Mouse (Mus musculus): Measurements from ENCODE around the gene Olfr747. TPM values are rescaled to one million over a fixed set of nuclear protein-coding genes. Genes with fewer than 3 reads are reported as not detected.

The Olfr747 gene
- not detected for polyA plus RNA-seq (2017; shearing (Covaris generic))

DNA sequence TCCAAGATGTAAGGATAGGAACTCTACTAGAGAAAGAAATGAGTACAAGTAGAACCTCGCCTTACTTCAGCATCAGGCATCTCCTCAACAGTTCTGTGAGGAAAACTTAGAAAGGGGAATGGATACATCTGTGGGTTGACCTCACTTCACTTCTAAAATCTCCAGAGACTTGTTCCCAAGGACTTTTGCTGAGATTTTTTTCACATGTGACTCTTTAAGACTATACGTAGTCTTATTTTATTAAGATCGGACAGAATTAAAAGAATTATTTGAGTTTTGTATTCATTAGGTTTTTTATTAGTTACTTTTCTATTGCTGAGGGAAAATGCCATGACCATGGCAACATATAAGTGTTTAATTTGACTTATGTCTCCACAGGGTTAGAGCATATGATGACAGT is at the start of gene Olfr747:
Olfr747 (minus strand) TSS at position 101 of the 400 bp plus-strand sequence.

GRCm38 (mm10) chr14:50707073-50707472 is 14.1 kb upstream of the Olfr747 start, which contains the start of gene Olfr748:
TSS of gene Olfr748 (plus strand) at chr14:50707373.

DNA sequence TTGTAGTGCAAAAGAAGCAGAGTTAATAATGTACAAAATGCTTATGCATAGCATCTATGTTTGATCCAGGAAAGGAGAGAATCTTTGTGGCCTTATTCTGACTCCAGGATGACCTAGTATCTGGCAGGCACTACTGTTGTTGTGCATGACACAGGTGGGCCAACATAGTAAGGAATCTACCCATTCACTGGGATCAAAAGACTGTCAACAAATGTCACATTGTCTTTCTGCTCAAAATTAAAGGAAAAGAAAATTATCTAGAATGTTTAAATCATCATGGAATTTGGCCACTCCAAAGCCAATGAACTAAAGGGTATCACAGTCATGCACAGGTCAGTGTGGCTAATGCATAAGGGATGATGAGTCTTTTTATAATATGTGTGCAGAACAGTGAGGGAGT is 46.2 kb downstream of the Olfr747 start, which contains the start of gene Olfr746:
Olfr746 (plus strand) TSS at position 301 of the 400 bp plus-strand sequence.

GRCm38 (mm10) chr14:50639088-50639487 is 53.9 kb downstream of the Olfr747 start, which contains the start of gene Olfr745:
TSS of gene Olfr745 (plus strand) at chr14:50639388.

Other genes starting within 250 kb of the Olfr747 start
- gene Olfr740, start 247.7 kb downstream of the Olfr747 start, polyA plus RNA-seq (2017; shearing (Covaris generic)): not detected
- 0.21 TPM for gene Olfr741, start 220.5 kb downstream of the Olfr747 start, polyA plus RNA-seq (2017; shearing (Covaris generic))
- gene Olfr742, start 189.6 kb downstream of the Olfr747 start, polyA plus RNA-seq (2017; shearing (Covaris generic)): not detected
- not detected for gene Olfr743, start 171.4 kb downstream of the Olfr747 start, polyA plus RNA-seq (2017; shearing (Covaris generic))
- gene Olfr744, start 78.3 kb downstream of the Olfr747 start, polyA plus RNA-seq (2017; shearing (Covaris generic)): not detected
- gene Olfr745, start 53.8 kb downstream of the Olfr747 start, polyA plus RNA-seq (2017; shearing (Covaris generic)): not detected
- gene Olfr746, start 46.1 kb downstream of the Olfr747 start, polyA plus RNA-seq (2017; shearing (Covaris generic)): not detected
- not detected for gene Olfr748, start 14.2 kb upstream of the Olfr747 start, polyA plus RNA-seq (2017; shearing (Covaris generic))
- not detected for gene Olfr749, start 51.9 kb upstream of the Olfr747 start, polyA plus RNA-seq (2017; shearing (Covaris generic))
- 65.3 TPM for gene Ttc5, start 92.3 kb upstream of the Olfr747 start, polyA plus RNA-seq (2017; shearing (Covaris generic))
- not detected for gene Ccnb1ip1, start 114.5 kb upstream of the Olfr747 start, polyA plus RNA-seq (2017; shearing (Covaris generic))
- 62.2 TPM for gene Parp2, start 114.6 kb upstream of the Olfr747 start, polyA plus RNA-seq (2017; shearing (Covaris generic))
- 14.5 TPM for gene Tep1, start 177.4 kb upstream of the Olfr747 start, polyA plus RNA-seq (2017; shearing (Covaris generic))
- 0.41 TPM for gene Klhl33, start 204.3 kb upstream of the Olfr747 start, polyA plus RNA-seq (2017; shearing (Covaris generic))
- gene Osgep, start 231.7 kb upstream of the Olfr747 start, polyA plus RNA-seq (2017; shearing (Covaris generic)): 83.6 TPM
- gene Apex1, start 231.8 kb upstream of the Olfr747 start, polyA plus RNA-seq (2017; shearing (Covaris generic)): 33.1 TPM
- 138 TPM for gene Pip4p1, start 237.7 kb upstream of the Olfr747 start, polyA plus RNA-seq (2017; shearing (Covaris generic))
- 40.7 TPM for gene Pnp, start 237.9 kb upstream of the Olfr747 start, polyA plus RNA-seq (2017; shearing (Covaris generic))